Mouse (Mus musculus) liver, postnatal 0 days (tissue): ENCODE measurements around the gene Olfr288. TPM values are rescaled to one million over a fixed set of nuclear protein-coding genes. Genes with fewer than 3 reads are reported as not detected.

ENCODE experiments used
- ATAC-seq: fragments of 200-750 bp; cut with Nextera tagmentation; 2 replicates; pipeline ENCODE4 v1.8.0; 2017; ENCODE audit warnings: mild to moderate bottlenecking, moderate library complexity
- DNase-seq: peaks from one replicate; pipeline ENCODE4 v3.0.0-alpha.2; 2016
- H3K27ac ChIP-seq: fragments of 300-500 bp; sonication (generic); 2 replicates; pipeline ENCODE4 v1.5.1; 2014; ENCODE audit warnings: antibody characterized with exemption, moderate library complexity, mild to moderate bottlenecking, low read depth
- H3K27me3 ChIP-seq: fragments of 300-500 bp; sonication (generic); 2 replicates; pipeline ENCODE4 v1.6.1; 2014; ENCODE audit warnings: low read length, control low read depth, mixed read lengths; ENCODE audit not compliant: insufficient read depth
- H3K36me3 ChIP-seq: fragments of 300-500 bp; sonication (generic); replicated peaks from 2 replicates; pipeline ENCODE4 v1.6.1; 2014; ENCODE audit warnings: mild to moderate bottlenecking, control low read depth, low read length, moderate library complexity, mixed read lengths; ENCODE audit not compliant: insufficient read depth
- H3K4me1 ChIP-seq: fragments of 300-500 bp; sonication (generic); 2 replicates; pipeline ENCODE4 v1.6.1; 2014; ENCODE audit warnings: antibody characterized with exemption, mild to moderate bottlenecking, control low read depth; ENCODE audit not compliant: insufficient read depth
- H3K4me2 ChIP-seq: fragments of 300-500 bp; sonication (generic); 2 replicates; pipeline ENCODE4 v1.6.1; 2014; ENCODE audit warnings: low read depth, mild to moderate bottlenecking, low read length, moderate library complexity, mixed read lengths
- H3K4me3 ChIP-seq: fragments of 300-500 bp; sonication (generic); 2 replicates; pipeline ENCODE4 v1.5.1; 2014; ENCODE audit warnings: low read depth, low read length
- H3K9ac ChIP-seq: fragments of 300-500 bp; sonication (generic); replicated peaks from 2 replicates; pipeline ENCODE4 v1.6.1; 2014; ENCODE audit warnings: mild to moderate bottlenecking, moderate library complexity
- H3K9me3 ChIP-seq: fragments of 300-500 bp; sonication (generic); 2 replicates; pipeline ENCODE4 v1.6.1; 2016; ENCODE audit warnings: mild to moderate bottlenecking, control low read depth, low read length, mixed read lengths
- CTCF ChIP-seq: sonication (generic); IDR thresholded peaks from 2 replicates; pipeline ENCODE4 v1.5.1; 2016; ENCODE audit warnings: antibody characterized with exemption, low read depth
- EP300 ChIP-seq: IDR thresholded peaks from 2 replicates; pipeline ENCODE4 v1.6.1; 2016; ENCODE audit warnings: antibody characterized with exemption, low read depth, mild to moderate bottlenecking
- WGBS: fragments of 180-500 bp; shearing (Covaris S2); extraction: QIAGEN DNeasy Blood & Tissue Kit; methylation state at CpG from one replicate; pipeline ENCODE4 v1.1.7; 2014; ENCODE audit not compliant: insufficient replicate concordance; 5-methylcytosine and 5-hydroxymethylcytosine counted together
- polyA plus RNA-seq: library from polyadenylated mRNA; unstranded; fragments of >200 nt; fragmentation: Nextera tagmentation; extraction: Ambion mirVana; gene quantifications from 2 replicates; pipeline ENCODE4 v1.2.1, GENCODE M21; 2015

The Olfr288 gene
- polyA plus RNA-seq, 1 experiment from 2014 or later, result not detected

GRCm38 (mm10) chr15:98139763-98140162 lies 55.6 kb downstream of the Olfr288 start:
- TF ChIP-seq CTCF, result no peak
- TF ChIP-seq EP300, result no peak
- peaks cover 38% of the 10 kb centered on the region for H3K36me3 ChIP-seq
- H3K27me3 ChIP-seq, result no peaks in the 10 kb centered on the region
- H3K27ac ChIP-seq, result no peak overlapping the region
- no peak overlapping the region for H3K4me3 ChIP-seq
- H3K9me3 ChIP-seq, result no peaks in the 10 kb centered on the region
- 61% methylated on average over 7 of the region's 7 CpGs for WGBS
- DNase-seq (no peak), ATAC-seq (peak; percentile 57)
- H3K4me1 ChIP-seq, result peaks cover 3% of the 10 kb centered on the region; the same call in 1 of the 2 replicates
- H3K9ac ChIP-seq, result no peak overlapping the region
- no peak overlapping the region for H3K4me2 ChIP-seq

GRCm38 (mm10) chr15:98136871-98137270 lies 58.5 kb downstream of the Olfr288 start:
- 84% methylated on average over 9 of the region's 9 CpGs for WGBS
- Histone ChIP-seq H3K9me3 (no peaks in the 10 kb centered on the region), H3K9ac (no peak overlapping the region), H3K27ac (no peak overlapping the region), H3K4me2 (no peak overlapping the region), H3K36me3 (peaks cover 48% of the 10 kb centered on the region), H3K27me3 (no peaks in the 10 kb centered on the region), H3K4me3 (no peak overlapping the region), H3K4me1 (no peaks in the 10 kb centered on the region)
- DNase-seq (no peak), ATAC-seq (no peak)
- TF ChIP-seq CTCF, result no peak
- no peak for TF ChIP-seq EP300

Other genes with a start within 250 kb of the Olfr288 start
- 16.1 and 16.4 TPM in 2 replicates for gene Tmem106c, start 231.3 kb downstream of the Olfr288 start, polyA plus RNA-seq
- gene Col2a1, start 190.8 kb downstream of the Olfr288 start, polyA plus RNA-seq, result 0.12 TPM in 1 of 2 replicates, not detected in the other
- 9.1 and 9.2 TPM in 2 replicates for gene Pfkm, start 103.0 kb downstream of the Olfr288 start, polyA plus RNA-seq
- gene Senp1, start 101.8 kb downstream of the Olfr288 start, polyA plus RNA-seq, result 4.7 and 6.7 TPM in 2 replicates
- gene Asb8, start 29.9 kb downstream of the Olfr288 start, polyA plus RNA-seq, result 23.6 and 24.1 TPM in 2 replicates
- gene Ccdc184, start 28.4 kb downstream of the Olfr288 start, polyA plus RNA-seq, result not detected in 2 replicates
- not detected in 2 replicates for gene Gm44579, start 25.4 kb upstream of the Olfr288 start, polyA plus RNA-seq
- gene Olfr287, start 25.5 kb upstream of the Olfr288 start, polyA plus RNA-seq, result not detected in 2 replicates
- gene Olfr286, start 38.9 kb upstream of the Olfr288 start, polyA plus RNA-seq, result not detected in 2 replicates
- not detected in 2 replicates for gene H1fnt, start 61.8 kb upstream of the Olfr288 start, polyA plus RNA-seq
- 0.06 and 0.08 TPM in 2 replicates for gene Zfp641, start 100.6 kb upstream of the Olfr288 start, polyA plus RNA-seq
- not detected in 2 replicates for gene Olfr285, start 121.8 kb upstream of the Olfr288 start, polyA plus RNA-seq
- not detected in 2 replicates for gene Olfr284, start 145.4 kb upstream of the Olfr288 start, polyA plus RNA-seq
- not detected in 2 replicates for gene Olfr283, start 185.4 kb upstream of the Olfr288 start, polyA plus RNA-seq
- not detected in 2 replicates for gene Olfr282, start 235.7 kb upstream of the Olfr288 start, polyA plus RNA-seq